Mouse (Mus musculus) lung, postnatal 0 days (tissue): ENCODE measurements at regions not wholly inside any gene's neighbourhood (a gene's known extent, or its start where the extent isn't known, plus 50 kb on each side); places are given as distances from the start of the nearest gene placed in this dataset.
"Not testable (repeated sequence)": the region's sequence is repeated elsewhere in the genome, so short reads cannot be mapped to it uniquely, and the experiment has no call there.

Source experiments
- CTCF ChIP-seq: IDR thresholded peaks from 2 replicates; pipeline ENCODE4 v1.5.1; 2016; ENCODE audit warnings: antibody characterized with exemption, mild to moderate bottlenecking
- EP300 ChIP-seq: IDR thresholded peaks from 2 replicates; pipeline ENCODE4 v1.6.1; 2016; ENCODE audit warnings: antibody characterized with exemption, mild to moderate bottlenecking, control low read depth

DNA sequence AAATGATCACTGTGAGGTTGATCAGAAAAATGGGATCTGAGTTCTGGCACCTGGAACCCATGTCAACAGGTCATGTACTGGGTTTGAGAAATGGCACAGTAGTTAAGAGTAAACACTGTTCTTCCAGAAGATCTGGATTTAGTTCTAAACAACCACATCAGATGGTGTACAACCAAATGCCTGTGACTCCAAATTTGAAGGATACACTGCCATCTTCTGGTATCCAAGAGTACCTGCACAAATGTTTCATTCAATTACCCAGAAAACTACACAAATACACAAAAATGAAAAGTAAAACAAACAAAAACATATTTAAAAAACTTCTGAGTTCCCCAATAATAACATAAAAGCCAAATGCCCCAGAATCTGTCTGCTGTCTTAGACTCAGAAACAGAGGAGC is 987.6 kb upstream of the Zfp386 start:
- TF ChIP-seq CTCF, EP300: not testable (repeated sequence)
